Mouse (Mus musculus): ENCODE measurements at regions not wholly inside any gene's neighbourhood (a gene's known extent, or its start where the extent isn't known, plus 50 kb on each side); places are given as distances from the start of the nearest gene placed in this dataset.
"Not testable (repeated sequence)": the region's sequence is repeated elsewhere in the genome, so short reads cannot be mapped to it uniquely, and the experiment has no call there.

GRCm38 (mm10) chr5:75410240-75411186 is 164.2 kb upstream of the Kit start:
- DNase-seq = no peak

GRCm38 (mm10) chr5:75419282-75419681 is 155.4 kb upstream of the Kit start:
- DNase-seq = not testable (repeated sequence)

GRCm38 (mm10) chr5:75432885-75433284 is 141.8 kb upstream of the Kit start:
- no peak for DNase-seq

- no peak for DNase-seq
These were observed 136.8 kb upstream of the Kit start for GRCm38 (mm10) chr5:75437924-75438323.

GRCm38 (mm10) chr5:75444024-75444604 is 130.6 kb upstream of the Kit start:
- no peak for DNase-seq

GRCm38 (mm10) chr5:75446386-75446785 is 128.3 kb upstream of the Kit start:
- DNase-seq = no peak

GRCm38 (mm10) chr5:75449913-75450525 is 124.7 kb upstream of the Kit start:
- DNase-seq = peak; percentile 13 to 21

GRCm38 (mm10) chr5:75450564-75450963 is 124.2 kb upstream of the Kit start:
- DNase-seq = no peak

GRCm38 (mm10) chr5:75451081-75451480 is 123.6 kb upstream of the Kit start:
- DNase-seq = no peak

GRCm38 (mm10) chr5:75451693-75452092 is 123.0 kb upstream of the Kit start:
- peak; percentile 23 to 52 for DNase-seq

GRCm38 (mm10) chr5:75453757-75454390 is 120.8 kb upstream of the Kit start:
- DNase-seq = no peak

- DNase-seq = no peak
These were observed 119.7 kb upstream of the Kit start for GRCm38 (mm10) chr5:75454961-75455541.

GRCm38 (mm10) chr5:75457403-75457802 is 117.3 kb upstream of the Kit start:
- DNase-seq = no peak

GRCm38 (mm10) chr5:75458317-75458716 is 116.4 kb upstream of the Kit start:
- no peak for DNase-seq

GRCm38 (mm10) chr5:75459758-75460354 is 114.9 kb upstream of the Kit start:
- DNase-seq = no peak

- no peak for DNase-seq
These were observed 114.2 kb upstream of the Kit start for GRCm38 (mm10) chr5:75460414-75461025.

- no peak for DNase-seq
These were observed 113.3 kb upstream of the Kit start for GRCm38 (mm10) chr5:75461368-75461767.

- no peak for DNase-seq
These were observed 111.1 kb upstream of the Kit start for GRCm38 (mm10) chr5:75463591-75463990.

GRCm38 (mm10) chr5:75465701-75466100 is 109.0 kb upstream of the Kit start:
- no peak for DNase-seq

GRCm38 (mm10) chr5:75466941-75467340 is 107.8 kb upstream of the Kit start:
- DNase-seq = no peak

GRCm38 (mm10) chr5:75467916-75468315 is 106.8 kb upstream of the Kit start:
- DNase-seq = no peak

GRCm38 (mm10) chr5:75471010-75471409 is 103.7 kb upstream of the Kit start:
- DNase-seq = no peak
